Mouse (Mus musculus): ENCODE data around the gene Slc6a5.

- TF ChIP-seq CTCF (IDR thresholded peaks at IDR 0.05) (no peak), POLR2A (IDR thresholded peaks at IDR 0.05; ENCODE audit: insufficient read depth, low read depth, low read length) (no peak), EP300 (IDR thresholded peaks at IDR 0.05; ENCODE audit: insufficient read depth, low read depth, low read length) (no peak)
These were observed 945 bp upstream of the Slc6a5 start for GRCm38 (mm10) chr7:49908990-49909411.
